Mouse (Mus musculus) ES-E14 (cell line): ENCODE results near the gene Slc41a2.

Experiments used
- CHD2 ChIP-seq: IDR thresholded peaks from 2 replicates; pipeline ENCODE4 v1.6.1; 2014; ENCODE audit warnings: mild to moderate bottlenecking, low read depth, low read length, inconsistent platforms
- ZNF384 ChIP-seq: IDR thresholded peaks from 2 replicates; pipeline ENCODE4 v1.6.1; 2012; ENCODE audit warnings: low read depth, low read length, inconsistent platforms

DNA sequence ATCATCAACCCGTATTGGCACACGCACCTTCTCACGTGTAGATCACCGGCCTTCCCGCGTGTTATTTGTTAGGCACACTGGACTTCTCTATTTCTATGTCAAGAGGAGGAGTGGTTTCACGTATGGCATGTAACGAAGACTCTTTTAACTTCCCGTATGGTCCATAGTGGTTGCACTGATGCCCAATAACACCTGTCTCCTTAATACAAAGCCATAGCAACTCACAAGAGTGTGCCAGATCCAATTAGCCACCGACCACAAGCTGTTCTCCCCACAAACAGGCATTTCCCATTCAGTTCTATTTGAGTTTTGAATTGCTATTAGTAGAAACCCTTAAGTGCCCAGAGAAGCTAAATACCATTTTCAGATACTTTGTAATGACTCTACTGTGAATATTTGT is 117.5 kb downstream of the Slc41a2 start:
- no peak for TF ChIP-seq CHD2
- no peak for TF ChIP-seq ZNF384
